Mouse (Mus musculus) heart, embryonic 16.5 days (tissue): ENCODE measurements around the gene 1700001P01Rik. TPM values are rescaled to one million over a fixed set of nuclear protein-coding genes. Genes with fewer than 3 reads are reported as not detected.
A peak's percentile ranks its signal among the peaks of the same experiment; 100 is the strongest.

Experiments
- ATAC-seq: fragments of 200-750 bp; cut with Nextera tagmentation; replicated peaks from 2 replicates; pipeline ENCODE4 v1.8.0; 2017; ENCODE audit warnings: moderate number of reproducible peaks; ENCODE audit not compliant: insufficient read depth, low FRiP score; ENCODE audit errors: extremely low read depth
- H3K27ac ChIP-seq: fragments of 300-500 bp; sonication (generic); 2 replicates; pipeline ENCODE4 v1.5.1; 2014; ENCODE audit warnings: mild to moderate bottlenecking, low read length, control low read depth, moderate library complexity
- H3K27me3 ChIP-seq: fragments of 300-500 bp; sonication (generic); 2 replicates; pipeline ENCODE4 v1.6.1; 2014; ENCODE audit warnings: low read length, mixed read lengths; ENCODE audit not compliant: control insufficient read depth, insufficient read depth
- H3K36me3 ChIP-seq: fragments of 300-500 bp; sonication (generic); 2 replicates; pipeline ENCODE4 v1.6.1; 2014; ENCODE audit not compliant: control insufficient read depth, insufficient read depth
- H3K4me1 ChIP-seq: fragments of 300-500 bp; sonication (generic); 2 replicates; pipeline ENCODE4 v1.6.1; 2014; ENCODE audit warnings: low read length, mixed read lengths; ENCODE audit not compliant: control insufficient read depth, insufficient read depth
- H3K4me2 ChIP-seq: fragments of 300-500 bp; sonication (generic); 2 replicates; pipeline ENCODE4 v1.6.1; 2014; ENCODE audit warnings: low read depth, mild to moderate bottlenecking, control low read depth, low read length
- H3K4me3 ChIP-seq: fragments of 300-500 bp; sonication (generic); 2 replicates; pipeline ENCODE4 v1.5.1; 2014; ENCODE audit warnings: mild to moderate bottlenecking, control low read depth, low read length
- H3K9ac ChIP-seq: fragments of 300-500 bp; sonication (generic); 2 replicates; pipeline ENCODE4 v1.6.1; 2014; ENCODE audit warnings: low read length, control low read depth
- H3K9me3 ChIP-seq: fragments of 300-500 bp; sonication (generic); replicated peaks from 2 replicates; pipeline ENCODE4 v1.6.1; 2016; ENCODE audit warnings: low read length; ENCODE audit not compliant: control insufficient read depth
- WGBS: fragments of 180-500 bp; shearing (Covaris S2); extraction: QIAGEN DNeasy Blood & Tissue Kit; methylation state at CpG from one replicate; pipeline ENCODE4 v1.1.7; 2014; 5-methylcytosine and 5-hydroxymethylcytosine counted together
- polyA plus RNA-seq: library from polyadenylated mRNA; unstranded; fragments of >200 nt; fragmentation: Nextera tagmentation; extraction: Ambion mirVana; gene quantifications from 2 replicates; pipeline ENCODE4 v1.2.1, GENCODE M21; 2015

Gene 1700001P01Rik
- polyA plus RNA-seq, 1 experiment from 2014 or later = 0.41 TPM

DNA sequence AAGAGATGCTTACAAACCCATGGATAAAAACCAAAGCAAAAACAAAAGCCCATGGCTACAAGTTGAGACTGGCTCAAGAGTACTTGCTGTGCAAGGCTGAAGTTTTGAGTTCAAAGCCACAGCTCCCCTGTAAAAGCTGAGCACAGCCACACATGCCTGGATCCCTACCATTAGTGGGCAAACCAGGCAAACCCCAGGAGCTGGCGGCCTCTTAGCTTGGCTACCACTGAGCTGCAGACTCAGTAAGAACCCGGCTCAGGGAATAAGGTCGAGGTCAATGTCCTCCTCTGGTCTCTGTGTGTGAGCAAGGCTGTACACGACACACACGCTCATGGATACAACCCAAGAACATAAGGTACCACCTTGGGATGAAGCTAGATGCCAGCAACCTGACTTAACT lies 27.2 kb downstream of the 1700001P01Rik start:
- no peak overlapping the region for H3K4me2 ChIP-seq
- no peak overlapping the region for H3K4me3 ChIP-seq
- no peaks in the 10 kb centered on the region for H3K9me3 ChIP-seq
- peaks cover 43% of the 10 kb centered on the region for H3K36me3 ChIP-seq
- H3K4me1 ChIP-seq = peaks cover 7% of the 10 kb centered on the region; the same call in 1 of the 2 replicates
- ATAC-seq = no peak
- no peak overlapping the region for H3K27ac ChIP-seq
- no peak overlapping the region for H3K9ac ChIP-seq
- no peaks in the 10 kb centered on the region for H3K27me3 ChIP-seq
- WGBS = 89% methylated on average over 5 of the region's 5 CpGs

- ATAC-seq = no peak
- Histone ChIP-seq H3K9ac (no peak overlapping the region), H3K27ac (no peak overlapping the region), H3K27me3 (no peaks in the 10 kb centered on the region), H3K4me2 (no peak overlapping the region), H3K9me3 (no peaks in the 10 kb centered on the region), H3K4me1 (peaks cover 14% of the 10 kb centered on the region), H3K36me3 (peaks cover 36% of the 10 kb centered on the region), H3K4me3 (no peak overlapping the region)
- 79% methylated on average over 8 of the region's 8 CpGs for WGBS
Observed at GRCm38 (mm10) chr11:97747773-97748172, 27.9 kb downstream of the 1700001P01Rik start.

- no peaks in the 10 kb centered on the region for H3K9me3 ChIP-seq
- 8% methylated on average over 13 of the region's 13 CpGs for WGBS
- H3K9ac ChIP-seq = 0 out of 2 replicates have a peak overlapping the region, but pooled peaks have one; percentile 33
- no peaks in the 10 kb centered on the region for H3K27me3 ChIP-seq
- H3K4me1 ChIP-seq = peaks cover 20% of the 10 kb centered on the region
- no peak overlapping the region for H3K27ac ChIP-seq
- ATAC-seq = no peak
- peak overlapping the region; percentile 85 for H3K4me3 ChIP-seq
- peaks cover 20% of the 10 kb centered on the region for H3K36me3 ChIP-seq
- peak overlapping the region; percentile 77 for H3K4me2 ChIP-seq
Observed at GRCm38 (mm10) chr11:97745331-97745721, 30.4 kb downstream of the 1700001P01Rik start.

- Histone ChIP-seq H3K4me3 (peak overlapping the region; percentile 85), H3K9ac (peak overlapping the region; percentile 92), H3K4me1 (peaks cover 20% of the 10 kb centered on the region), H3K27ac (peak overlapping the region; percentile 97), H3K36me3 (peaks cover 18% of the 10 kb centered on the region), H3K27me3 (no peaks in the 10 kb centered on the region), H3K4me2 (peak overlapping the region; percentile 77), H3K9me3 (no peaks in the 10 kb centered on the region)
- WGBS = 0% methylated on average over 54 of the region's 57 CpGs
- ATAC-seq = peak; percentile 95
Observed at GRCm38 (mm10) chr11:97744718-97745330, 30.9 kb downstream of the 1700001P01Rik start.

DNA sequence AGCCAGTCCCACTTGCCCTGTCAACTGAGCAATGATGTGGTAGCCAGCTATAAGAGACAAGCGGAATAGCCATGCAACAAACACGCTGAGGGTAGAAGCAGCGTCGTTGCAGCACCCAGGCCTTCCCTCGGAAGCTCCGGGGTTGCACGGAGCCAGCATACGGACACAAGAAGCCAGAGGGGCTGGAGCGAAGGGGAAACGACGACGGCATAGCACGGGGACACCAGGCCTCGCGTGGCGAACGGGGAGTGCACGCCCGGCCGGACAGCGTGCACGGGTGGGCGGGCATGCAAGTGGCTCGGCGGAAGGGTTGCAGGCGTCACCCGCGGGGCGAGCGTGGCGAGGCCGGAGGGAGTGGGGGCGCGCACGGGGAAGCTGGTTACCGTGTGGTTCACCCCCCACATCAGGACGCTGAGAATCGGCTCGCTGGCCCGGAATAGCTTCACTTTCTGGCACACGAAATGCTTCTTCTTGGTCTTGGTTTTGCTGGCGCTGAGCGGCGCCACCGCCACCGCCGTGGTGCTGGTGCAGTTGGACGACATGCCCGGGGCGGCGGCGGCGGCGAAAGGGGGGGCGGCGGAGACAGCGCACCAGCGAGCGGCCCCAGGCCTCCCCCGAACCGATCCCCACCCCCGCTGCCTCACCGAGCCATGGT lies 31.5 kb downstream of the 1700001P01Rik start, which contains the start of gene Pip4k2b:
Gene Pip4k2b (minus strand): TSS at position 642 of the 655 bp plus-strand sequence.
- Histone ChIP-seq H3K4me3 (peak within 1 kb of the TSS; percentile 85), H3K27me3 (no peaks in the 10 kb centered on the region), H3K9ac (peak within 1 kb of the TSS; percentile 92), H3K4me2 (peak within 1 kb of the TSS; percentile 85), H3K36me3 (peaks cover 15% of the 10 kb centered on the region), H3K4me1 (peaks cover 20% of the 10 kb centered on the region), H3K9me3 (0 out of 2 replicates have a peak, but pooled peaks cover under 1% of the 10 kb centered on the region), H3K27ac (peak within 1 kb of the TSS; percentile 97)
- ATAC-seq = peak; percentile 30
- WGBS = 1% methylated on average over 58 of the region's 63 CpGs

DNA sequence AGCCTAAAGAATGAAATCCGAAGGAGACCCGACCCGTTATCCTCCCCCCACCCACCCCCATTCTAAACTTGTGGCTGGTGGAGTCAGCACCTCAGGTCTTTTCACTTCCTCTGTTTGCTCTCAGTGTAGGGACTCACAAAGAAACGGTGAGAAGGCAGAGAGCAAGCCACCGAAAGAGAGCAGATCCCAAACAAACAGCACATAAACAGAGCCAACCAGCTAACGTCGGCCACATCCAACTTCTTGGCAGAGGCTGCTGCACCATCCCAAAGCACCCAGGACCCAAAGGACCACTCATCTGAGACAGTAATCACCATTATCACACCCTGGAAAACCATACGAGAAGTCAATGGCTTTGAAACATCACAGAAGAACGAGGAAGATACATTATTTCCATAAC lies 32.3 kb downstream of the 1700001P01Rik start:
- Histone ChIP-seq H3K36me3 (peaks cover 15% of the 10 kb centered on the region), H3K27ac (no peak overlapping the region), H3K4me3 (peak overlapping the region; percentile 85), H3K4me1 (peaks cover 20% of the 10 kb centered on the region), H3K9me3 (0 out of 2 replicates have a peak, but pooled peaks cover 2% of the 10 kb centered on the region), H3K9ac (peak overlapping the region; percentile 89), H3K27me3 (no peaks in the 10 kb centered on the region), H3K4me2 (peak overlapping the region; percentile 85)
- 29% methylated on average over 9 of the region's 9 CpGs for WGBS
- ATAC-seq = no peak

- H3K27me3 ChIP-seq = no peaks in the 10 kb centered on the region
- peaks cover 7% of the 10 kb centered on the region for H3K36me3 ChIP-seq
- H3K4me1 ChIP-seq = peaks cover 20% of the 10 kb centered on the region
- H3K4me2 ChIP-seq = peak overlapping the region; percentile 85; the same call in 1 of the 2 replicates
- H3K9me3 ChIP-seq = 0 out of 2 replicates have a peak, but pooled peaks cover 2% of the 10 kb centered on the region
- no peak for ATAC-seq
- 80% methylated on average over 9 of the region's 9 CpGs for WGBS
- no peak overlapping the region for H3K27ac ChIP-seq
- H3K9ac ChIP-seq = no peak overlapping the region
- no peak overlapping the region; the same call in 1 of the 2 replicates for H3K4me3 ChIP-seq
Observed at GRCm38 (mm10) chr11:97742591-97742990, 33.1 kb downstream of the 1700001P01Rik start.

- no peak overlapping the region for H3K4me3 ChIP-seq
- 87% methylated on average over 5 of the region's 5 CpGs for WGBS
- ATAC-seq = no peak
- H3K9ac ChIP-seq = no peak overlapping the region
- H3K36me3 ChIP-seq = peaks cover 4% of the 10 kb centered on the region
- no peaks in the 10 kb centered on the region for H3K27me3 ChIP-seq
- H3K27ac ChIP-seq = no peak overlapping the region
- 0 out of 2 replicates have a peak, but pooled peaks cover 2% of the 10 kb centered on the region for H3K9me3 ChIP-seq
- peaks cover 20% of the 10 kb centered on the region for H3K4me1 ChIP-seq
- no peak overlapping the region for H3K4me2 ChIP-seq
Observed at GRCm38 (mm10) chr11:97742157-97742556, 33.6 kb downstream of the 1700001P01Rik start.

- Histone ChIP-seq H3K36me3 (no peaks in the 10 kb centered on the region), H3K4me3 (no peak overlapping the region), H3K4me1 (peaks cover 18% of the 10 kb centered on the region), H3K27ac (peak overlapping the region; percentile 2; the same call in 1 of the 2 replicates), H3K9me3 (0 out of 2 replicates have a peak, but pooled peaks cover 2% of the 10 kb centered on the region), H3K4me2 (no peak overlapping the region), H3K9ac (no peak overlapping the region), H3K27me3 (no peaks in the 10 kb centered on the region)
- ATAC-seq = no peak
- 52% methylated on average over 7 of the region's 7 CpGs for WGBS
Observed at GRCm38 (mm10) chr11:97740190-97740589, 35.5 kb downstream of the 1700001P01Rik start.
